Mouse (Mus musculus) embryo, embryonic 11.5 days (tissue): Measurements from ENCODE around the gene CK137956.

Experiments
- DNase-seq: peaks from one replicate; pipeline ENCODE4 v3.0.0-alpha.2; 2012; ENCODE audit warnings: low read depth, low spot score

Gene CK137956

GRCm38 (mm10) chr4:127970901-127971868, at the start of gene CK137956:
Gene CK137956, minus strand, starts transcription at chr4:127970951.
- DNase-seq: no peak

DNA sequence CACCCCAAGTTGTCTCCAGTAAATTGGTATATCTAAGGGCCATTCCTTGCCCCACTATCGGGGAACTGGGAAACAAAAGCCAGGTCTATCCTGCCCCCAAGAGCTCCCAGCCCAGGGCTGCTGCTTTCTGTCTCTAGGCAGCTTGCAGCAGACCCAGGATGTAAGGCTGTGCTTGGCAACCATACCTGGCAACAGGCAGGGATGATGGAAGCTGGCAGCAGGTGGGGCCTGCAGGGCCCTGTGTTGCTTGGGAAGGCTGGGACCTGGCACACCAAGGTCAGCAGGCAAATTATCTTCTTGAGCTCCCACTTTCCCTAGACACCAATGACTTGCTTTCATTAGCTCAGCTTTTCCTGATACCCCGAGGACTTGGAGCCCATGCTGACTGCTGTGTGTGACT, 48.7 kb upstream of the CK137956 start:
- DNase-seq: no peak

DNA sequence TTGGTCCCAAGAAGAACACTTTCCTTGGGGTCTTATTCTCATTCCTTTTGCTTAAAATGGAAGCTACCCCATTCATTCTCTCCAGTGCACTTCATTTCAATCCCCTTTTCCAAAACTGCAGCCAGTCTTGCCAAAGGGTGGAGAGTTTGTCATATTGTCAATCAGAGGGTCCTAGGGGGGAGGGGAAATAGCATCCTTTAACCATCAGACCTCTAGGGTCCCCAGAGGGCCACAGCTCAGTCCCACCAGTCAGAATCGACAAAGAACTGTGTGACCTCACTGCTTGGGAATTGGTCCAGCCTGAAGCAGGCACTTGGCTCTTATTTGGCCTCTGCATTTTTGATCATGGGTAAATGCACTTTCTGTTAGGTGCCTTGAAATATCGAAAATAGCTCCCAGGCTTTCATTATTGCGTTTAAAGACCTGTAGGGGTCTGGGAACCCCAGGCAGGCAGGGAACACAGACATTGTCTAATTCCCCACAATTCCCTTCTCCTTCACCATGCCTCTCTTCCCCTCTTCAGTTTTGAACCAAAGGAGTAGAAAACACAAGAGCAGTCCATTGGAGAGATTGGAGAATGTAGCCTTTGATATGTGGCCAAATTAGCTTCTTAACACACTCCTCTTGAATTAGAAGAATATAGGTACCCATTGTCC, 34.2 kb upstream of the CK137956 start:
- no peak for DNase-seq

DNA sequence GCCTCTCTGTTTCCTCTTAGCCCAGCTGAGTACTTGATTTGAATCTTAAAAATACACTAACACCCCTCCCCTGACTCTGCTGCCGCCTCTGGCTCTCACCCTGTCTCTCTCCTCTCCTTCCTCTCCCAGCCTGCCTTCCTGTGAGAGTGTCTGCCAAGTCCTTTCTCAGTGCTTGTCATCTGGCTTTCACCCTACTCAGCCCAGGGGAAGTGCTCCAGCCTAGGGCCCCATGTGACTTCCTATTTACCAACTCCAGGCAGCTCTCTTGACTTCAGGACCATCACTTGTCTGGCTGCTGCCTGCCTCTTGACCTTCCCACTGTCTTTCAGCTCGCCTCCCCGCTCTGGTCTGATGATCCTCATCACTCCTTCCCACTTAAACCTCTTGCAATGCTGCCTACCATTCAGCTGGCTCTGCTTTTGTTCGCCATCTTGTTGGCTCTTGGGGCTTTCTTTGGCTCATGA, 31.9 kb upstream of the CK137956 start:
- DNase-seq: no peak

- no peak for DNase-seq
Measured at GRCm38 (mm10) chr4:127999281-127999680, 28.5 kb upstream of the CK137956 start.

DNA sequence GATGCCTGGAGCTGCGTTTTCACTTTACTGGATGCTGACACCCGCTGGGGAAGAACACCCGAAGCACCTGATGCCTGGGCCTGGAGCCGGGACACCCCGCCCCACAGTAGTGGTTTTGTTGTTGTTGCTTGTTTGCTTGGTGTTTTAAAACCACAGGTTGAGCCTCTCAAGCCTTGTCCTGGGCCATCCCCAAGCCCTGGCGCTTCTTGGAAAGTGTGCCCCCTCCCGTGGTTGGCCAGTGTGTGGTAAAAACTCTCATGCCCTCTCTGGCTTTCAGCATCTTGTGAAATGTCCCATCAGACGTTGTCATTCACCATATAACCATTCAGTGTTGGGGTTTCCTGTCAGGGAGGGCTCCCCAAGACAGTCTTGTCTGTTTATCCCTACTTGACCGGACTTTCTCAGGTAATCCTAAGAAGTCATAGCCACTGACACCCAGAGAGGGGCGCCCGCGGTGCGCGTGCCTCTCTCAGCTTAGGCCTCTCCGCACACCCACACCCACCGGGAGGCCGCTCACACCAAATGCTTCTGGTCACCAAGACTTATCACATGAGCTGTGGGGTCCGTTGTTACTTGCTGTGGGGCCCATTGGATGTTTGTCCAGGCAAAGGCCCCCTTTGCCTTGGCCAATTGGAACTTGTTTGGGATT, 18.7 kb upstream of the CK137956 start:
- DNase-seq: no peak

GRCm38 (mm10) chr4:127988526-127989180, 17.9 kb upstream of the CK137956 start:
- DNase-seq: no peak

DNA sequence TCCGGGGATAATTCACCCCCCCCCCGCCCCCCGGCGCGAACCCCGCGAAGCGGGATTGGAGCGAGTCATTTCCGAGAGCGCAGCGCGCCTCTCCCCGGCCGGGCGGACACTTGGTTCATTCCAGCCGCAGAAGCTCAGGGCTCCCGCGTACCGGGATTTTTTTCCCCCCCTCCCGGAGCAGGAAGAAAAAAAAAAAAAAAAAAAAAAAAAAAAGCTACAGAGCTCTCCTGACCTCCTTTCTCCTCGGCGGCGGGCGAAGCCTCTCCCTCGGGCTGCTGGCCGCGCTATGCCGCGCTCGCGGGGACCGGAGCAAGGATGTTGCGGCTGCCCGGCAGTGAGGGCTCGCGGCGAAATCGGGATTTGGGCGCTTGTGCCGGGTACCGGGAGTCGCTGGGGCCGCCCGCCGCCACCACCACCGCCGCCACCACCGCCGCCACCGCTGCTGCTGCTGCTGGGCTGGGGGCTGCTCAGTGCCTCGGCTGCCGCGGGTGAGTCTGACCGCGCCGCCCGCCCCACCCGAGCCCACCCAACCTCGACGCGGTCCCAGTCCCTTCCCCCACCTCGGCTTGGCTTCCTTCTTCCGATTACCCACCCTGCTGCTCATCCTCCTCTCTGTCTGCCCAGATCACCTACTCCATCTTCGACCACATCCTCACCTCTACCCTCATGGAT, 17.2 kb upstream of the CK137956 start, which contains the start of gene Csmd2:
Gene Csmd2, plus strand, starts transcription at position 74 of the 672 bp plus-strand sequence.
- DNase-seq: no peak

DNA sequence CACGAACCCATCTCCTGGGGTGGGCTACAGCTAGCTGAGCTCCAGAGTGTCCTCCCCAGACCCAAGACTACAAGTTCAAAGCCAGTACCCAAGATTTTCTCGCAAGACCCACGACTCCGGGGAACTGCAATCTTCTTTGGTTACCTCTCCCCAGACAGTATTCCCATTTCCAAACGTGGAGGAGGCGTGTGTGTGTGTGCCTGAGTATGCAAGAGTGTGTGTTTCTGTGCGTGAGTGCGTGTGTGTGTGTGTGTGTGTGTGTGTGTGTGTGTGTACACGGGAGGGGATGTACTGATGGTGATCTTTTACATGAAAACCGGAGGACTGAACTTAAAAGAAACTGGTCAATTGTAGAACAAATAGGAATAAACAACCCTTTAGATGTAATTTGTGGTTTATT, 16.5 kb upstream of the CK137956 start:
- no peak for DNase-seq

DNA sequence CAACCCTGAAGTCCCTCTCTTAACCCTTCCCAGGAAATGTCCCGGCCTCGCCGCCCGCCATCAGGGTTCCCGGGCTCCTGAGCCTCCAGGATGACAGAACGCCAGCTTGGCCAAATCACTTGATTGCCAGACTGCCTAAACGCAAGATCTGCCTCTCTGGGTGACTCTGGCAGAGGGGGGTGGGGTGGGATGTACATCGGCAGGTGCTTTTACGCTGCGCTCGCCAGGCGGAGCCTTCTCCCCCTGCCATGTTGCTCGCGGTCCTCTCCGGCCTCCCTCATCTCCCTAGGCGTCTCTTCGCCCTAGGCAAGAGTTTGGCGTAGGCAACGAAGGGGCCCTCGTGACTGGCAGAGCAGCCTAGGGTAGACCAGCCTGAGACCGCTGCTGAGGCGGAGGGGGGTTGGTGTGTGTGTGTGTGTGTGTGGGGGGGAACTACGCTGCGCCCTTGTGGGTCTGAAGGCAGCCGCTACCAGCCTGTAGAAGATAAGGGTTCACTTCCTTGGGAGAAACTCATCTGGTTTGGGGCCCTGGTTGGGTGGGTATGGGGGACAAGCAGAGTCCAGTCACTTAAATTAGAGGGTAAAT, 15.8 kb upstream of the CK137956 start:
- DNase-seq: no peak

DNA sequence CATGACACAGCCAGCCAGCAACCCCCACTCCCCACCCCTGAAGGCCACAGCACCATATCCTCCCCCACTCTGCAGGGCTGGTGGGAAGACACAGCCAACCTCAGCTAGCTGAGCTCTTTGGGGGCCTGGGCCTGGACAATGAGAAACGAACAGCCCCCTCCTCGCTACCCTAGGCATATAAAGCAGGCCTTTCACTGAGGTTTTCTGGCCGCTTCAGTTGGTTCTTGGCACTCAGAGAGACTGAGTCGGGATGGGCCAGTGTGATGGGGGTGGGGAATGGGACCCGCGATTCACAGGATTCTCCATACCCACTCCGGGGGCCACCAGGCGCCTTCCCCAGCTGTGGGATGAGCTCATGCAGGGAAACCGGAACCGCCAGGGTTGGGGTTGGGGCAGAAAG, 15.1 kb upstream of the CK137956 start:
- DNase-seq: no peak

- no peak for DNase-seq
Measured at GRCm38 (mm10) chr4:127984426-127984825, 13.7 kb upstream of the CK137956 start.

- DNase-seq: no peak
Measured at GRCm38 (mm10) chr4:127981125-127981524, 10.4 kb upstream of the CK137956 start.

- no peak for DNase-seq
Measured at GRCm38 (mm10) chr4:127972976-127973375, 2.2 kb upstream of the CK137956 start.

DNA sequence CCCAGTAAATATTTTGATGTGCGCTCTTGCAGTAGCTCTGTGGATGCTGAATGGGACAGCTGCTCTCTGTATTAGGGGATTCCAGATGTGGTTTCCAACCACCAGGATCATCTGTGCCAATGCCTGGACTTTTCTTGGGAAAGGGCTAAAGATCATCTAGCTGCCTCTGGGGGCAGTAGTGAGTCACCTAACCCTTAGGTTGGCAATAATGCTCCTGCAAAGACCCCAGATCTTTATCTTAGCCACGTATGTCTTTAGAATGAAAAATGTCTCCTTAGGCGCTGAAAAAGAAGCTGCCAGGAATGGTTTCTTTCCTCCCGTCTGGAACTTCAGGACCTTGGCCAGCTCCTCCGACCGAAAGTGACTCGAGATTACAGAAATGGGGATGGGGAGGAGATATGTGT, 731 bp downstream of the CK137956 start:
- DNase-seq: peak; percentile 52

DNA sequence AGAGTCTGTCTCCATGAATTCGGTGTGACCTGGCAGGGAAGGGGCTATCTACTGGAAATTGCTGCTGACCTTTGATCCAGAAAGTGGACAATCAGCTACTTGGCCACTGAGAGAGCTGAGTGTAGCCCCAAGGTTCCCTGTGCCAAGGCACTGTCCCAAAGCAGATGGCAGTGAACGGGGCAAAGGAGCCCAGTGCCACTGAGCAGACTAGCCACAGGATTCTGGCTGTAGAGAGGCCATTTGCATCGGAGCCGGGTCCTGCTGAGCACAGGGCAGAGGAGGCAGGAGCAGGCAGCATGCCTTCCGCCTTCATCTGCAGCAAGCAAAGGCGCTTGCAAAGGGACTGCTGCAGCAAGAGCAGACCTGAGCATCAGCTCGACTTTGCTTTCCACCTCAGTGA, 1.6 kb downstream of the CK137956 start:
- DNase-seq: no peak

DNA sequence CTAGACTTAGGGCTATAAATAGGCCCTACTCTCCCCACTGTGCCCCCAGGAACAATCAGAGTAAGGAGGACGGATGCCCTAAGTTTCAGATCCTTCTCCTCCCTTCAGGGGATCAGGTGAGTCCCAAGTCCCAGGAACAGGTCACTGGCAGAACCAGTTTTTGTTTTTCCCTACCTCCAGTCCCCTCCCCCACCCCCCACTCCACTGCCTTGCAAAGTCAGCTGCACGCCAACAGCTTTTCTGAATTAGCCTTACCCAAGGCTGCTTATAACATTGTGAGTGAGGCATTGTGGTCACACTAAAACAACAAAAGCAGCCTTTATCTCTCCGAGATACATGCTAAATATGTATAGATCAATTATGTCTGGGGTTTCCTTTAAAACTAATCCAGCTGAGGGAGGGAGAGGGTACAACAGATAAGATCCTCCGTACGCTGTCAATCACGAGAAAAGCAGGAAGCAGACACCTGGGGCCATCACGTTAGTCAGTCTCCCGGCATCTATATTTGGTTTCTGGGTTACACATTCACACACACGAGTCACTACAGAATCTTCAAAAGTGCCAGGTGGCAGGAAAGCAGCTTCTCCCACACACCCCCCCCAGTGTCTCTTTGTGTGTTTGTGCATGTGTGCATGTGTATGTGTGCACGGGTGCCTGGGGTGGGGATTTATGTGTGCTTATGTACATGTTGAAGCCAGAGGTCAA, 17.6 kb downstream of the CK137956 start:
- DNase-seq: no peak

DNA sequence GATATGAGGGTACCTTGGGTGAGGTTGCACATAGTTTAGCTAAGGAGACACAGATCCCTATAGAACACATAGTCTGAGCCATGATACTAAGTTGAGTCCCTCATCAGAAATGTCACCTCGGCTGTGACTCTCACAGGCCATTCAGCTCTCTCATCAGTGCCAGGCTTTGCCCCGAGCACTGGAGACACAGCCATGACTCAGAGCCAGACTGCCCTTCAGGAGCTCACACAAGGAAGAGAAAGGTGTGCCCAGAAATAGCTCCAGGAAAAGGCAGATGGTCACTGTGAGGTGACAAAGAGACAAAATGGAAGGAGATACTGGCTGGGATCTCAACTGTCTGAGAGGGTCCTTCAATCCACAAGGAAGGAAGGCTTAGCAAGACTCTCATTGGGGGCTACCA, 23.1 kb downstream of the CK137956 start:
- no peak for DNase-seq

- no peak for DNase-seq
Measured at GRCm38 (mm10) chr4:127937474-127937873, 33.3 kb downstream of the CK137956 start.

- DNase-seq: peak; percentile 16
Measured at GRCm38 (mm10) chr4:127935369-127935768, 35.4 kb downstream of the CK137956 start.
